ENCODE assay signal across 10 mouse cellular contexts in the genomic region with DNA sequence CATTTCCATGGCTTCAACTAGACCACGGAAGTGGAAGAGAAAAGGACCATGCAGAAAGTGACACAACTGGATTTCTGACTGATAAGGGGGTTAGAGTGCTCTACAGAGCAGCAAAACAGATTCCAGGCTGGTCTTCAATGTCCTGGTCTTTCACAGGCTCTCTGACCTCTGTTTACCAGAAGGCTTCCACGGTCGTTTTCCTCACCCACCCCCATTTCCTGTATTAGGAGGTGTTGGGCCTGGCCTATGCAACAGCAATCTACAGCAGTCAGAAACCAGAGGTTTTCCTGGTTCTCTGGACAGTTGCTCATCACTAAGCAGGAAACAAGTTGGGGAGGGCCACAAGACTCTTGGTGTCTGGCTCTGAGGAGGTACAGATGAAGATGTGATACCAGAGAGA.
DNase-seq lines count a peak whose midpoint lies in the region; ATAC-seq and TF ChIP-seq lines count a peak whose summit lies in the region.
"Had no signal": no experiment of that assay in that cellular context is flagged by ENCODE, and none has a peak within 500 bp of the region (broad histone marks: within the 10 kb centered on the region; RNA-seq: fewer than 3 reads in every experiment).

No protein-coding gene starts in this region.

- no peaks in the 10 kb centered on the region for H3K9me3 ChIP-seq in kidney, postnatal 0 days (replicated peaks; ENCODE audit: low read length)
- H3K9me3 ChIP-seq: midbrain, embryonic 12.5 days had no signal

- TF ChIP-seq CTCF in kidney, postnatal 0 days (IDR thresholded peaks at IDR 0.05; ENCODE audit: low read depth) = no peak

- no peaks in the 10 kb centered on the region for H3K27me3 ChIP-seq in kidney, postnatal 0 days (ENCODE audit: insufficient read depth, low read length)
- H3K27me3 ChIP-seq: midbrain, embryonic 12.5 days had no signal

- H3K4me2 ChIP-seq in kidney, postnatal 0 days (ENCODE audit: low read length) = no peak overlapping the region
- H3K4me2 ChIP-seq: midbrain, embryonic 12.5 days had no signal

- ATAC-seq in kidney, postnatal 0 days (replicated peaks; ENCODE audit: low FRiP score, low read depth) = no peak
- peak; percentile 32 for ATAC-seq in inflammation-experienced regulatory T-cells, adult 6 months
- ATAC-seq in megakaryocyte-erythroid progenitor cell, adult 5-6 weeks (replicated peaks; ENCODE audit: low FRiP score, low TSS enrichment, poor library complexity, severe bottlenecking) = 0 out of 2 replicates have a peak, but pooled peaks have one; percentile 41
- ATAC-seq: hindbrain, postnatal 0 days had no signal

- H3K9ac ChIP-seq in kidney, postnatal 0 days (ENCODE audit: low read depth, low read length) = no peak overlapping the region
- H3K9ac ChIP-seq: midbrain, embryonic 12.5 days had no signal

- no peak overlapping the region for H3K4me3 ChIP-seq in kidney, postnatal 0 days (replicated peaks; ENCODE audit: low read depth, low read length)
- H3K4me3 ChIP-seq: left cerebral cortex, adult 2 months; midbrain, embryonic 12.5 days had no signal

- WGBS in kidney, postnatal 0 days = 42% methylated on average over 3 of the region's 3 CpGs

- DNase-seq in kidney, postnatal 0 days (ENCODE audit: low spot score) = no peak
- DNase-seq in kidney, adult 18-20 months = no peak
- DNase-seq in R1 (ENCODE audit: low read depth, low spot score) = peak; percentile 88
- DNase-seq in neural tube, embryonic 10.5 days (ENCODE audit: extremely low spot score, low spot score) = no peak
- DNase-seq in spleen, postnatal 10 days (ENCODE audit: low spot score in 2 of 2) = no peak

- H3K4me1 ChIP-seq in kidney, postnatal 0 days (replicated peaks; ENCODE audit: insufficient read depth, low read length) = no peaks in the 10 kb centered on the region

- peak overlapping the region; percentile 71 for H3K27ac ChIP-seq in kidney, postnatal 0 days
- H3K27ac ChIP-seq: hindbrain, postnatal 0 days; left cerebral cortex, adult 2 months; midbrain, embryonic 12.5 days had no signal

- no peaks in the 10 kb centered on the region for H3K36me3 ChIP-seq in kidney, postnatal 0 days (ENCODE audit: insufficient read depth, low read length)
- H3K36me3 ChIP-seq: midbrain, embryonic 12.5 days had no signal
